Mouse (Mus musculus): ENCODE measurements around the gene Man2a1.
"Not testable (repeated sequence)": the region's sequence is repeated elsewhere in the genome, so short reads cannot be mapped to it uniquely, and the experiment has no call there.

The Man2a1 gene

GRCm38 (mm10) chr17:64749146-64749545 lies 148.6 kb downstream of the Man2a1 start:
- ATAC-seq (ENCODE audit: insufficient number of reproducible peaks, low FRiP score, low TSS enrichment), result no peak

- no peak for ATAC-seq (ENCODE audit: insufficient number of reproducible peaks, low FRiP score, low TSS enrichment)
These were observed 150.7 kb downstream of the Man2a1 start for GRCm38 (mm10) chr17:64751249-64751648.

GRCm38 (mm10) chr17:64752126-64753019 lies 151.8 kb downstream of the Man2a1 start:
- ATAC-seq (ENCODE audit: insufficient number of reproducible peaks, low FRiP score, low TSS enrichment), result no peak

- ATAC-seq (ENCODE audit: insufficient number of reproducible peaks, low FRiP score, low TSS enrichment), result no peak
These were observed 153.0 kb downstream of the Man2a1 start for GRCm38 (mm10) chr17:64753507-64753906.

- no peak for ATAC-seq (ENCODE audit: insufficient number of reproducible peaks, low FRiP score, low TSS enrichment)
These were observed 153.8 kb downstream of the Man2a1 start for GRCm38 (mm10) chr17:64754142-64754863.

GRCm38 (mm10) chr17:64755191-64755590 lies 154.7 kb downstream of the Man2a1 start:
- no peak for ATAC-seq (ENCODE audit: insufficient number of reproducible peaks, low FRiP score, low TSS enrichment)

GRCm38 (mm10) chr17:64762651-64763050 lies 162.1 kb downstream of the Man2a1 start:
- ATAC-seq (ENCODE audit: insufficient number of reproducible peaks, low FRiP score, low TSS enrichment), result not testable (repeated sequence)

- no peak for ATAC-seq (ENCODE audit: insufficient number of reproducible peaks, low FRiP score, low TSS enrichment)
These were observed 163.0 kb downstream of the Man2a1 start for GRCm38 (mm10) chr17:64763491-64763890.

- ATAC-seq (ENCODE audit: insufficient number of reproducible peaks, low FRiP score, low TSS enrichment), result no peak
These were observed 163.9 kb downstream of the Man2a1 start for GRCm38 (mm10) chr17:64764175-64765122.

- ATAC-seq (ENCODE audit: insufficient number of reproducible peaks, low FRiP score, low TSS enrichment), result peak; percentile 51
These were observed 164.8 kb downstream of the Man2a1 start for GRCm38 (mm10) chr17:64765286-64765685.

GRCm38 (mm10) chr17:64766507-64766906 lies 166.0 kb downstream of the Man2a1 start:
- ATAC-seq (ENCODE audit: insufficient number of reproducible peaks, low FRiP score, low TSS enrichment), result no peak

GRCm38 (mm10) chr17:64770277-64770676 lies 169.7 kb downstream of the Man2a1 start:
- ATAC-seq (ENCODE audit: insufficient number of reproducible peaks, low FRiP score, low TSS enrichment), result no peak

GRCm38 (mm10) chr17:64772611-64773010 lies 172.1 kb downstream of the Man2a1 start:
- ATAC-seq (ENCODE audit: insufficient number of reproducible peaks, low FRiP score, low TSS enrichment), result no peak

GRCm38 (mm10) chr17:64774218-64774617 lies 173.7 kb downstream of the Man2a1 start:
- no peak for ATAC-seq (ENCODE audit: insufficient number of reproducible peaks, low FRiP score, low TSS enrichment)

GRCm38 (mm10) chr17:64778300-64778699 lies 177.8 kb downstream of the Man2a1 start:
- ATAC-seq (ENCODE audit: insufficient number of reproducible peaks, low FRiP score, low TSS enrichment), result no peak

GRCm38 (mm10) chr17:64778756-64779155 lies 178.2 kb downstream of the Man2a1 start:
- no peak for ATAC-seq (ENCODE audit: insufficient number of reproducible peaks, low FRiP score, low TSS enrichment)

GRCm38 (mm10) chr17:64780753-64781490 lies 180.4 kb downstream of the Man2a1 start:
- ATAC-seq (ENCODE audit: insufficient number of reproducible peaks, low FRiP score, low TSS enrichment), result no peak

- no peak for ATAC-seq (ENCODE audit: insufficient number of reproducible peaks, low FRiP score, low TSS enrichment)
These were observed 181.8 kb downstream of the Man2a1 start for GRCm38 (mm10) chr17:64782307-64782706.

- ATAC-seq (ENCODE audit: insufficient number of reproducible peaks, low FRiP score, low TSS enrichment), result no peak
These were observed 185.4 kb downstream of the Man2a1 start for GRCm38 (mm10) chr17:64785961-64786360.

GRCm38 (mm10) chr17:64788301-64788700 lies 187.8 kb downstream of the Man2a1 start:
- ATAC-seq (ENCODE audit: insufficient number of reproducible peaks, low FRiP score, low TSS enrichment), result no peak
